Mouse (Mus musculus) heart, embryonic 12.5 days (tissue): ENCODE results near the gene Mnt. TPM values are rescaled to one million over a fixed set of nuclear protein-coding genes. Genes with fewer than 3 reads are reported as not detected.

Experiments used
- ATAC-seq: fragments of 200-750 bp; cut with Nextera tagmentation; 2 replicates; pipeline ENCODE4 v1.8.0; 2017; ENCODE audit warnings: moderate TSS enrichment, moderate library complexity; ENCODE audit not compliant: insufficient number of reproducible peaks, low FRiP score
- H3K27ac ChIP-seq: fragments of 300-500 bp; sonication (generic); 2 replicates; pipeline ENCODE4 v1.5.1; 2016; ENCODE audit warnings: mild to moderate bottlenecking, moderate library complexity; ENCODE audit not compliant: poor library complexity, severe bottlenecking
- H3K27me3 ChIP-seq: fragments of 300-500 bp; sonication (generic); replicated peaks from 2 replicates; pipeline ENCODE4 v1.6.1; 2016; ENCODE audit warnings: mild to moderate bottlenecking, moderate library complexity
- H3K36me3 ChIP-seq: fragments of 300-500 bp; sonication (generic); 2 replicates; pipeline ENCODE4 v1.6.1; 2016; ENCODE audit warnings: mild to moderate bottlenecking, moderate library complexity
- H3K4me1 ChIP-seq: fragments of 300-500 bp; sonication (generic); replicated peaks from 2 replicates; pipeline ENCODE4 v1.6.1; 2016; ENCODE audit warnings: mild to moderate bottlenecking
- H3K4me2 ChIP-seq: fragments of 300-500 bp; sonication (generic); 2 replicates; pipeline ENCODE4 v1.6.1; 2016; ENCODE audit warnings: mild to moderate bottlenecking, moderate library complexity
- H3K4me3 ChIP-seq: fragments of 300-500 bp; sonication (generic); 2 replicates; pipeline ENCODE4 v1.5.1; 2016; ENCODE audit warnings: mild to moderate bottlenecking
- H3K9ac ChIP-seq: fragments of 300-500 bp; sonication (generic); 2 replicates; pipeline ENCODE4 v1.6.1; 2016; ENCODE audit warnings: mild to moderate bottlenecking, moderate library complexity
- H3K9me3 ChIP-seq: fragments of 300-500 bp; sonication (generic); replicated peaks from 2 replicates; pipeline ENCODE4 v1.6.1; 2016; ENCODE audit warnings: mild to moderate bottlenecking, moderate library complexity
- WGBS: fragments of 180-500 bp; shearing (Covaris S2); methylation state at CpG from one replicate; pipeline ENCODE4 v1.1.7; 2016; 5-methylcytosine and 5-hydroxymethylcytosine counted together
- polyA plus RNA-seq: library from polyadenylated mRNA; unstranded; fragments of >200 nt; fragmentation: Nextera tagmentation; extraction: Ambion mirVana; gene quantifications from 2 replicates; pipeline ENCODE4 v1.2.1, GENCODE M21; 2016

Gene Mnt
- polyA plus RNA-seq, 1 experiment from 2014 or later, result 4.8 TPM

- Histone ChIP-seq H3K9me3 (no peaks in the 10 kb centered on the region), H3K4me2 (no peak overlapping the region), H3K27ac (no peak overlapping the region), H3K36me3 (peaks cover 22% of the 10 kb centered on the region), H3K4me3 (no peak overlapping the region), H3K27me3 (no peaks in the 10 kb centered on the region), H3K9ac (no peak overlapping the region), H3K4me1 (peaks cover 35% of the 10 kb centered on the region)
- no peak for ATAC-seq
- 77% methylated on average over 14 of the region's 14 CpGs for WGBS
Measured at GRCm38 (mm10) chr11:74850998-74851661, 20.4 kb downstream of the Mnt start.

GRCm38 (mm10) chr11:74857756-74858155, 27.0 kb downstream of the Mnt start:
- 0 out of 2 replicates have a peak, but pooled peaks have one; percentile 16 for ATAC-seq
- Histone ChIP-seq H3K36me3 (peaks cover 17% of the 10 kb centered on the region; the same call in 1 of the 2 replicates), H3K9me3 (no peaks in the 10 kb centered on the region), H3K27me3 (no peaks in the 10 kb centered on the region), H3K4me2 (no peak overlapping the region), H3K9ac (no peak overlapping the region), H3K4me3 (no peak overlapping the region), H3K4me1 (peaks cover 21% of the 10 kb centered on the region), H3K27ac (no peak overlapping the region)
- 73% methylated on average over 9 of the region's 9 CpGs for WGBS

- Histone ChIP-seq H3K27me3 (no peaks in the 10 kb centered on the region), H3K9me3 (no peaks in the 10 kb centered on the region), H3K9ac (0 out of 2 replicates have a peak overlapping the region, but pooled peaks have one; percentile 51), H3K27ac (no peak overlapping the region), H3K4me2 (no peak overlapping the region), H3K36me3 (peaks cover 12% of the 10 kb centered on the region), H3K4me1 (peaks cover 39% of the 10 kb centered on the region), H3K4me3 (no peak overlapping the region)
- ATAC-seq, result no peak
- WGBS, result 65% methylated on average over 5 of the region's 5 CpGs
Measured at GRCm38 (mm10) chr11:74862129-74862528, 31.4 kb downstream of the Mnt start.

GRCm38 (mm10) chr11:74863471-74863870, 32.8 kb downstream of the Mnt start:
- Histone ChIP-seq H3K27ac (no peak overlapping the region), H3K4me3 (no peak overlapping the region), H3K4me2 (peak overlapping the region; percentile 42), H3K36me3 (peaks cover 13% of the 10 kb centered on the region), H3K4me1 (peaks cover 30% of the 10 kb centered on the region), H3K9ac (peak overlapping the region; percentile 44; the same call in 1 of the 2 replicates), H3K27me3 (no peaks in the 10 kb centered on the region), H3K9me3 (no peaks in the 10 kb centered on the region)
- 24% methylated on average over 11 of the region's 11 CpGs for WGBS
- ATAC-seq, result no peak

- H3K36me3 ChIP-seq, result peaks cover 11% of the 10 kb centered on the region
- H3K27me3 ChIP-seq, result no peaks in the 10 kb centered on the region
- H3K9ac ChIP-seq, result 0 out of 2 replicates have a peak overlapping the region, but pooled peaks have one; percentile 7
- H3K27ac ChIP-seq, result no peak overlapping the region
- no peak for ATAC-seq
- peaks cover 30% of the 10 kb centered on the region for H3K4me1 ChIP-seq
- no peak overlapping the region for H3K4me2 ChIP-seq
- no peak overlapping the region for H3K4me3 ChIP-seq
- WGBS, result 72% methylated on average over 9 of the region's 9 CpGs
- H3K9me3 ChIP-seq, result no peaks in the 10 kb centered on the region
Measured at GRCm38 (mm10) chr11:74864421-74864820, 33.7 kb downstream of the Mnt start.

GRCm38 (mm10) chr11:74865252-74865651, 34.5 kb downstream of the Mnt start:
- H3K9me3 ChIP-seq, result no peaks in the 10 kb centered on the region
- no peak overlapping the region for H3K4me2 ChIP-seq
- peaks cover 11% of the 10 kb centered on the region for H3K36me3 ChIP-seq
- no peak for ATAC-seq
- no peak overlapping the region for H3K9ac ChIP-seq
- 79% methylated on average over 9 of the region's 9 CpGs for WGBS
- H3K4me3 ChIP-seq, result no peak overlapping the region
- H3K4me1 ChIP-seq, result peaks cover 30% of the 10 kb centered on the region
- H3K27ac ChIP-seq, result no peak overlapping the region
- H3K27me3 ChIP-seq, result no peaks in the 10 kb centered on the region

- no peak for ATAC-seq
- Histone ChIP-seq H3K36me3 (peaks cover 11% of the 10 kb centered on the region), H3K4me1 (peaks cover 36% of the 10 kb centered on the region), H3K4me3 (no peak overlapping the region), H3K27ac (no peak overlapping the region), H3K4me2 (no peak overlapping the region), H3K27me3 (no peaks in the 10 kb centered on the region), H3K9me3 (no peaks in the 10 kb centered on the region), H3K9ac (no peak overlapping the region)
- 74% methylated on average over 4 of the region's 4 CpGs for WGBS
Measured at GRCm38 (mm10) chr11:74866640-74867039, 35.9 kb downstream of the Mnt start.

GRCm38 (mm10) chr11:74867181-74867580, 36.5 kb downstream of the Mnt start:
- H3K9me3 ChIP-seq, result no peaks in the 10 kb centered on the region
- peaks cover 11% of the 10 kb centered on the region for H3K36me3 ChIP-seq
- peaks cover 35% of the 10 kb centered on the region for H3K4me1 ChIP-seq
- H3K27me3 ChIP-seq, result no peaks in the 10 kb centered on the region
- H3K9ac ChIP-seq, result no peak overlapping the region
- no peak overlapping the region for H3K27ac ChIP-seq
- WGBS, result 92% methylated on average over 2 of the region's 2 CpGs
- H3K4me2 ChIP-seq, result no peak overlapping the region
- H3K4me3 ChIP-seq, result no peak overlapping the region
- ATAC-seq, result no peak

GRCm38 (mm10) chr11:74868046-74868760, 37.5 kb downstream of the Mnt start:
- H3K4me2 ChIP-seq, result no peak overlapping the region
- peaks cover 32% of the 10 kb centered on the region for H3K4me1 ChIP-seq
- ATAC-seq, result no peak
- no peaks in the 10 kb centered on the region for H3K27me3 ChIP-seq
- WGBS, result 85% methylated on average over 13 of the region's 13 CpGs
- H3K9ac ChIP-seq, result no peak overlapping the region
- no peak overlapping the region for H3K27ac ChIP-seq
- no peaks in the 10 kb centered on the region for H3K9me3 ChIP-seq
- H3K36me3 ChIP-seq, result peaks cover 11% of the 10 kb centered on the region
- H3K4me3 ChIP-seq, result no peak overlapping the region

- Histone ChIP-seq H3K4me2 (no peak overlapping the region), H3K9me3 (no peaks in the 10 kb centered on the region), H3K9ac (no peak overlapping the region), H3K36me3 (peaks cover 11% of the 10 kb centered on the region), H3K27ac (no peak overlapping the region), H3K4me3 (no peak overlapping the region), H3K4me1 (peaks cover 25% of the 10 kb centered on the region), H3K27me3 (no peaks in the 10 kb centered on the region)
- WGBS, result 78% methylated on average over 6 of the region's 6 CpGs
- no peak for ATAC-seq
Measured at GRCm38 (mm10) chr11:74869603-74870002, 38.9 kb downstream of the Mnt start.

GRCm38 (mm10) chr11:74870544-74870943, 39.8 kb downstream of the Mnt start:
- H3K9ac ChIP-seq, result no peak overlapping the region

More at GRCm38 (mm10) chr11:74870544-74870943, 39.8 kb downstream of the Mnt start:
- H3K9me3 ChIP-seq, result no peaks in the 10 kb centered on the region
- H3K27me3 ChIP-seq, result no peaks in the 10 kb centered on the region
- WGBS, result 70% methylated on average over 4 of the region's 4 CpGs
- H3K4me1 ChIP-seq, result peaks cover 33% of the 10 kb centered on the region
- no peak overlapping the region for H3K4me2 ChIP-seq
- no peak overlapping the region for H3K27ac ChIP-seq
- peaks cover 11% of the 10 kb centered on the region; the same call in 1 of the 2 replicates for H3K36me3 ChIP-seq
- H3K4me3 ChIP-seq, result no peak overlapping the region
- no peak for ATAC-seq
